Mouse (Mus musculus) embryonic facial prominence, embryonic 12.5 days (tissue): ENCODE measurements at regions not wholly inside any gene's neighbourhood (a gene's known extent, or its start where the extent isn't known, plus 50 kb on each side); places are given as distances from the start of the nearest gene placed in this dataset.

Source experiments
- ATAC-seq: fragments of 200-750 bp; cut with Nextera tagmentation; 2 replicates; pipeline ENCODE4 v1.8.0; 2017; ENCODE audit not compliant: insufficient number of reproducible peaks, insufficient read depth, low FRiP score, low TSS enrichment
- H3K27ac ChIP-seq: fragments of 300-500 bp; sonication (generic); 2 replicates; pipeline ENCODE4 v1.5.1; 2016; ENCODE audit warnings: mild to moderate bottlenecking
- H3K27me3 ChIP-seq: fragments of 300-500 bp; sonication (generic); 2 replicates; pipeline ENCODE4 v1.6.1; 2016; ENCODE audit warnings: mild to moderate bottlenecking, moderate library complexity
- H3K36me3 ChIP-seq: fragments of 300-500 bp; sonication (generic); 2 replicates; pipeline ENCODE4 v1.6.1; 2016; ENCODE audit warnings: mild to moderate bottlenecking
- H3K4me1 ChIP-seq: fragments of 300-500 bp; sonication (generic); 2 replicates; pipeline ENCODE4 v1.6.1; 2016
- H3K4me2 ChIP-seq: fragments of 300-500 bp; sonication (generic); replicated peaks from 2 replicates; pipeline ENCODE4 v1.6.1; 2016; ENCODE audit warnings: mild to moderate bottlenecking, moderate library complexity
- H3K4me3 ChIP-seq: fragments of 300-500 bp; sonication (generic); 2 replicates; pipeline ENCODE4 v1.5.1; 2016; ENCODE audit warnings: mild to moderate bottlenecking
- H3K9ac ChIP-seq: fragments of 300-500 bp; sonication (generic); 2 replicates; pipeline ENCODE4 v1.6.1; 2016; ENCODE audit warnings: mild to moderate bottlenecking, moderate library complexity
- H3K9me3 ChIP-seq: fragments of 300-500 bp; sonication (generic); 2 replicates; pipeline ENCODE4 v1.6.1; 2016; ENCODE audit warnings: mild to moderate bottlenecking, moderate library complexity
- WGBS: fragments of 180-500 bp; shearing (Covaris S2); methylation state at CpG from one replicate; pipeline ENCODE4 v1.1.7; 2016; 5-methylcytosine and 5-hydroxymethylcytosine counted together

DNA sequence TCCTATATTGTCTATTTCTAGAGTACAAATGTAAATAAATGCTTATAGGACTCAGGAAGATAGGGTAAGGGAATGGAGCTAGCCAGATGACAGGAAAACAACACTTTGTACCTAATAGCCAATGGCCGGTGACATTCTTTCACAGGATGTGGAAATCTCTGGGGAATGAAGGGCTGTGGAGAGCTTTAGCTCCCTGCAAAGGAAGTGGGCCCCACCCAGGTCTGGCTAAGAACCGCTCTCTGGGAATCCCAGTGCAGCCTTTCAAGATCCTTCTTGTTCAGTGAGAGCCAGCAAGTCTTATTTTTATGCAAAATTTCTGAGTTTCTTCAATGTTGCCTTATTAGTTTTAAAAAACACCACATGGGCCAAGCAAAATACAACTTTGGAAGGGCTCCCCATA is 54.7 kb upstream of the Pappa2 start:
- no peaks in the 10 kb centered on the region for H3K4me1 ChIP-seq
- no peak for ATAC-seq
- H3K4me2 ChIP-seq = no peak overlapping the region
- no peaks in the 10 kb centered on the region for H3K27me3 ChIP-seq
- H3K9me3 ChIP-seq = no peaks in the 10 kb centered on the region
- no peak overlapping the region for H3K4me3 ChIP-seq
- WGBS = 59% methylated on average over 2 of the region's 2 CpGs
- H3K27ac ChIP-seq = no peak overlapping the region
- no peak overlapping the region for H3K9ac ChIP-seq
- H3K36me3 ChIP-seq = no peaks in the 10 kb centered on the region

DNA sequence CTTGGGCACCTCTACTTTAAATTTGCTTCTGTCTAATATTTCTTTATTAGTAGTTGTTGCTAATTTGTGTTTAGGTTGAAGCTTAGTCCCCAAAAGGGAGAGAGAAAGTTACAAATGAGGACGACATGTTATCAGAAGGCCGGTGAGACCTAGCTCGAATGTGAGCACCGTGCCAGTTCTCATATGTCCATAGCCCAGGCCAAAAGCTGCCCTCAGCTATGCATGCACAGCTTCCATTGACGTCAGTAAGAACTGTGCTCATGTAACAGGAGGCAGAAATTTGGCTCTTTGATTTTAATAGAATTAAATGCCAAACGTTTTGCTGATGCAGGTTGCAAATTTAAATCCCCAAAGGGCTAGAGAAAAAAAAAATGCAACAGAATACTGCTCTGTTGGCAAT is 56.1 kb upstream of the Pappa2 start:
- WGBS = 63% methylated on average over 6 of the region's 6 CpGs
- Histone ChIP-seq H3K9me3 (no peaks in the 10 kb centered on the region), H3K4me1 (no peaks in the 10 kb centered on the region), H3K27me3 (no peaks in the 10 kb centered on the region), H3K9ac (no peak overlapping the region), H3K4me2 (no peak overlapping the region), H3K36me3 (no peaks in the 10 kb centered on the region), H3K4me3 (no peak overlapping the region), H3K27ac (no peak overlapping the region)
- ATAC-seq = no peak

DNA sequence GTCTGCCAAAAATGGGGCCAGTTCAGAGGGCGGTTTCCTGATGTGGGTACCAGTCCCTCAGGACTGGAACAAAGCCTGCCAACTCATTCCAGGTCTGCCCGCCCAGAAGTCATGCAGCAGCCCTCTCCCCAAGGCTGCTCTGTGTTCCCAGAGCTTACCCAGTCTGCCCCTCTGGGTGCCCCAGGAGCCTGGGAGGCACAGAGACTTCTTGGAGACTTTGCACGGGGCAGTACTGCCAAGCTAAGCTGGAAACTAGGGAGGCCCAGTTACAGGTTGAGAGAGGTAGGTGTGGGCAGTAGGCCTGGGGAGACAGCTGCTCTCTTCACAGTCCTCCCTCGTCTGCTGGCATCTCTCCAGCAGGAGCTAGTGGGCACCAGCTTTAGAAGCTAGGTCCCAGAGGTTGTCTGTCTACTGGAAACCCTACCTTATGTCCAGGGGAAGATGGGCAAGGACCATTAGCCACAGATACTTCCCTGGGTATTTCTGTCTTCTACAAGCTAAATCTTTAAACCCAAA is 65.6 kb upstream of the Pappa2 start:
- Histone ChIP-seq H3K4me3 (no peak overlapping the region), H3K9ac (no peak overlapping the region), H3K27me3 (no peaks in the 10 kb centered on the region), H3K4me2 (no peak overlapping the region), H3K27ac (no peak overlapping the region), H3K4me1 (no peaks in the 10 kb centered on the region; the same call in 1 of the 2 replicates), H3K36me3 (no peaks in the 10 kb centered on the region), H3K9me3 (no peaks in the 10 kb centered on the region)
- WGBS = 69% methylated on average over 4 of the region's 4 CpGs
- ATAC-seq = no peak

DNA sequence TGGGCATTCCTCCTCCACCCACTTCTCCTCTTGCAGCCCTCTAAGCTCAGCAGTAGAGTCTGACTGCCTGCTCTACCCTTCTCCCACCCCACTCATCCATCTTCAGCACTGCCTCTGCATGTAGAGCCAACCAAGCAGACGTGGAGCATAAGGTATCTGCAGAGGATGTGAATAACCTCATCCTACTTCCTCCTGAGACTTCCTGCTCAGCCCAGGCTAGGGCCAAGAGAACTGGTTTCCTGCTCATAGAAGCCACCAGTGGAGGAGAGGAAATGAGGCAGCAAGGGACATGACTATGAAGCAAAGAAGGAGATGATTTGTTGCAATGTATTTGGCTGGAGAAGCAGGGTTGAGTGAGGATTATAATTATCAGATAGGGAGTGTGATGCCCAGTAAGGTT is 84.7 kb upstream of the Pappa2 start:
- no peak for ATAC-seq
- WGBS = 52% methylated on average over 1 of the region's 1 CpGs
- H3K4me2 ChIP-seq = no peak overlapping the region
- no peak overlapping the region for H3K4me3 ChIP-seq
- no peaks in the 10 kb centered on the region for H3K36me3 ChIP-seq
- H3K9ac ChIP-seq = no peak overlapping the region
- H3K27ac ChIP-seq = no peak overlapping the region
- H3K9me3 ChIP-seq = no peaks in the 10 kb centered on the region
- H3K4me1 ChIP-seq = no peaks in the 10 kb centered on the region
- no peaks in the 10 kb centered on the region for H3K27me3 ChIP-seq

DNA sequence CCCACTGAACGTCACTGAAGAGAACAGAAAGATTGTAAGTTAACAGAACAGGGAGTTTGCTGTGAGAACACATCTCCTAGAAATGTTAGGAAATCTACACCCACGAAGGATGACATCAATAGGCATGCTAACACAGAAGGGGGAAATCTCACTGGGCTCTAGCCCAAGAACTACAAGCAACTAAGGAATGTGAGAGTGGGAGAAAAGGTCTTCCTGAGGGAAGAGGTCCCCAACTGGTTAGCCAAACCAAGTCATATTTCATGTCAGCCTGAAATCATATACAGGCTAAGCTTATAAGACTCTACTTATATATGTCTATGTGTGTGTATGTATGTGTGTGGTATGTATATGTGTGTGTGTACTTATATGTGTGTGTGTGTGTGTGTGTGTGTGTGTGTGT is 118.9 kb upstream of the Pappa2 start:
- WGBS = 78% methylated on average over 2 of the region's 2 CpGs
- Histone ChIP-seq H3K4me2 (no peak overlapping the region), H3K9me3 (no peaks in the 10 kb centered on the region), H3K27ac (no peak overlapping the region), H3K4me3 (no peak overlapping the region), H3K27me3 (no peaks in the 10 kb centered on the region), H3K36me3 (no peaks in the 10 kb centered on the region), H3K9ac (no peak overlapping the region), H3K4me1 (no peaks in the 10 kb centered on the region)
- no peak for ATAC-seq

DNA sequence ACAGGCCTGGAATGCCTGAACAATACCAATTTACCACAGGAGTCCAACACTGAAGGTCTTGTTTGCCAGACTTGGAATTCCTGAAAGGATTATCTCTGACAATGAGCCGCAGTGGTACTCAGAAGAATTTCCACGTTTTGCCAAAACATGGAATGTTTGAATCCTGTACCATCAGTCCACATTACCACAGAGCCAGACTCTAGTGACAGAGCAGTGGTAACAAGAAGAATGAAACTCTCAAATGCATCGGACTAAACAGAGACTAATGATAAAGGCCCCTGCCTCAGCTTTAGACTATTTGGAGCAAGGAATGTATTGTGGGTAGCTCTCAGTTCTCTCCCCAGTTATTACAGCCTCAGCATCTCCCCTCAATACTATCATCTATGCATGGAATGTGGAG is 109.9 kb upstream of the Cop1 start:
- no peaks in the 10 kb centered on the region for H3K9me3 ChIP-seq
- H3K27ac ChIP-seq = no peak overlapping the region
- no peak for ATAC-seq
- no peak overlapping the region for H3K4me3 ChIP-seq
- H3K36me3 ChIP-seq = no peaks in the 10 kb centered on the region
- no peaks in the 10 kb centered on the region for H3K4me1 ChIP-seq
- WGBS = 61% methylated on average over 3 of the region's 3 CpGs
- H3K27me3 ChIP-seq = no peaks in the 10 kb centered on the region
- H3K4me2 ChIP-seq = no peak overlapping the region
- H3K9ac ChIP-seq = no peak overlapping the region

DNA sequence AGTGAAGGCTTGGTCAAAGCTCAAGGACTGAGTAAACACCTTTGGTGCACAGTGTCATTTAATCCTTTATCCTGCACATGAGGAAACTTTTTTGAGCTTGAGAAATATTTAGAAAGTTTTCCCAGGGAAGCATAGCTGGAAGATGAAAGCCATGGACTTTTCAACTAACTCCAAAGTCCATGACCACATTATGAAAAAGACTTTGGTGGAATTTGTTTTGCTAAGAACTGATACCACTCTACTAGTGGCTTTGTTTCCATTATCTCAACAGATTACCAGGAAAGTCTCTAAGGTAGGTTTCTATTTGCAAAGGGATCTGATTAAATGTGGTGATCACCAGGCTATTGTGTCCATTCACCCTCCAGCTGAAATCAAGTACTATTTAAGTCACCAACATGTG is 107.2 kb upstream of the Cop1 start:
- Histone ChIP-seq H3K36me3 (no peaks in the 10 kb centered on the region), H3K27me3 (no peaks in the 10 kb centered on the region), H3K4me1 (no peaks in the 10 kb centered on the region), H3K9me3 (no peaks in the 10 kb centered on the region), H3K4me2 (no peak overlapping the region), H3K9ac (no peak overlapping the region), H3K27ac (no peak overlapping the region), H3K4me3 (no peak overlapping the region)
- no peak for ATAC-seq

DNA sequence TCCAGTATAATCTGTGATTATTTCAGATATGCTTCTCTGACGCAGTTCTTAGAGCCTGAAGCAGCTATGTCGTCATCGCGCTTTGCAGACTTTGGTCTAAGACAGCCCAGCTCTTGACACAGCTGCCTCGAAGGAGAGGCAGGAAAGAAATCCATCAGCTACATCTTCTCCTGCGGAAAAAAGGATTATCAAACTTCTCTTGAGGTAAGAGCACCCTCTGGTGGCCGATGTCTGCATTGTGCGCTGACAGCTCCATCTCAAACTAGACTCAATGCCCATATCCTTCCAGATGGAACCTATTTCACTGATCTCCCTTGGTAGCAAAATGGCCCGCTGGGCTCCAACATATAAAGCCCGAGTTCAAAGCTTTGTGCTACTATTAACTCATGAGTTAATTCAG is 96.8 kb upstream of the Cop1 start:
- H3K9ac ChIP-seq = no peak overlapping the region
- no peak for ATAC-seq

DNA sequence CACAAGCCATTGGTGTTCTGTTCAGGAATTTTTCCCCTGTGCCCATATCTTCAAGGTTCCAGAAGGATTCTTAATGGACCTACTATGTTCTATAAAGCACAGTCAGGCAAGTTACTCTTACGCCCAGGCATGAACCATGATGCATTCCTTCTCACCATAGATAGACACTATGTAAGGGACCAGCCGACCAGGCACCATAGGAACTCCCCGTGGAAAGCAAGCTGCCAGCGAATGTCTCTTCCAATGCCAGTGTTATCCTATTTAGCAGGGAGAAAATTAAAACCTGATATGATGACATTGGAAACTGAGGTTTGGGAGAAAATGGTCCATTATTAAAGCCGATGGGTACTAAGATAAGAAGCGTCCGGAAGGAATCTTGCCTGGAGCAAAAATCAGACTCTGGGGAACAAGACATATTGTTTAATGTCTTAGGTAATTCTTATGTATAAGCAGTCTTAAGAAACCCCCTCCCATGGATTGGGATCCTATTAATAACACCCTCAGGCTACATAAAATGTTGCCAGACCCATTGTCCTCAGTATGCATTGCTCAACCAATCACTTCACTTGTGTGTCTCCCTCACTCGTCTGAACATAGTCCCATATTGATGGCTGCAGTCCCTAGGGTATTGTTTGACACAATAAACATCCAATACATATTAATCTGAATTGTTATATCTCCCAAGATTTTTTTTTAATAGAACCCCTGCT is 84.2 kb upstream of the Cop1 start:
- ATAC-seq = no peak
- H3K4me3 ChIP-seq = no peak overlapping the region
- no peaks in the 10 kb centered on the region for H3K4me1 ChIP-seq
- no peak overlapping the region for H3K9ac ChIP-seq
- no peak overlapping the region for H3K27ac ChIP-seq
- no peaks in the 10 kb centered on the region for H3K9me3 ChIP-seq
- H3K4me2 ChIP-seq = no peak overlapping the region
- no peaks in the 10 kb centered on the region for H3K36me3 ChIP-seq
- 79% methylated on average over 8 of the region's 8 CpGs for WGBS
- no peaks in the 10 kb centered on the region for H3K27me3 ChIP-seq

More for the DNA sequence above, 96.8 kb upstream of the Cop1 start:
- Histone ChIP-seq H3K4me1 (no peaks in the 10 kb centered on the region), H3K9me3 (no peaks in the 10 kb centered on the region), H3K4me3 (no peak overlapping the region), H3K27me3 (no peaks in the 10 kb centered on the region), H3K36me3 (no peaks in the 10 kb centered on the region), H3K27ac (no peak overlapping the region), H3K4me2 (peak overlapping the region; percentile 12; the same call in 1 of the 2 replicates)
- 8% methylated on average over 10 of the region's 10 CpGs for WGBS

DNA sequence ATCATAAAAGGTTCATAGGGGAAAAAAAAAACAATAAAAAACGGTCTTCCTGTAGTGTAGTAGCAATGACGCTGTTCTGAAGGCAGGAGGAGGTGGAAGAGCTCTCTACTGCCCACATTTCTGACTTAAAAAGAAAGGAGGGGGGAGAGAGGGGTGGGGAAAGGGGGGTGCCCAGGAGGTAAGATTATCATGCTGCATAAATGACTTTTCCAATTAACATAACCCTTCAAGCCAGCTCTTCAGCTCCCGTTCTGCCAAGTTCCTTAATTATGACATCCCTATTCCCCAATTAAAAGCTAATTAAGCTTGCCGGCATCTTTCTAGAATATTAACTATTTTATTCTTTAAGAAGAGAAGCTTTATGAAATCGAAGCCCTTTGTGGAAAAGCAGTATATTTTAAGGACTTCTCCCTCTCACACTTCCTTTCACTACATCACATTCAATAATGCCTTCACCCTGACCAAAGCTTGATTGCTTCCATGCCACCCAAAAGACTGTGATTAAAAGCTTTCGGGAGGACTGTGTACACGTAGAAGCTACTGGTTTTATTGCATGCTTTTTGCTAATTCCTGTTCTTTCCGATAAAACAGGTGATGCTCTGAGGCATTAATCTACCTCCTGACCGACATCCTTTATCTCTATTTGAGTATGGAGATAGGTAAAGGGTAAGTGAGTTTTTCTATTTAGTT is 83.5 kb upstream of the Cop1 start:
- Histone ChIP-seq H3K4me2 (no peak overlapping the region), H3K4me1 (no peaks in the 10 kb centered on the region), H3K27ac (no peak overlapping the region), H3K36me3 (no peaks in the 10 kb centered on the region), H3K4me3 (no peak overlapping the region), H3K27me3 (no peaks in the 10 kb centered on the region; the same call in 1 of the 2 replicates), H3K9ac (no peak overlapping the region), H3K9me3 (no peaks in the 10 kb centered on the region)
- ATAC-seq = no peak
- 70% methylated on average over 9 of the region's 9 CpGs for WGBS

DNA sequence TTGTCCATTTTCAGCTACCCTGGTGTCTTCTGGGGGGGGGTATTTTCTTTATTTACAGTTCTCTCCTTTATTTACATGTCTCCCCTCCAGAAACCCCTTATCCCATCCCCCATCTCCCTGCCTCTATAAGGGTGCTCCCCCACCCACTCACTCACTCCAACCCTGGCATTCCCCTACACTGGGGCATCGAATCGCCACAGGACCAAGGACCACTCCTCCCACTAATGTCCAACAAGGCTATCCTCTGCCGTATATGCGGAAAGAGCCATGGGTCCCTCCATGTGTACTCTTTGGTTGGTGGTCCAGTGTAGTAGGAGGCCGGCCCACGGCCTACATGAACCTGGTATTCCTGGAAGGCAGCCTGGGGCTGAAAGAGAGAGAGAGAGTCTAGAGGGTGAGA is 82.9 kb upstream of the Cop1 start:
- Histone ChIP-seq H3K4me3 (no peak overlapping the region), H3K9ac (no peak overlapping the region), H3K36me3 (no peaks in the 10 kb centered on the region), H3K4me2 (no peak overlapping the region), H3K9me3 (no peaks in the 10 kb centered on the region), H3K27ac (no peak overlapping the region), H3K4me1 (no peaks in the 10 kb centered on the region), H3K27me3 (no peaks in the 10 kb centered on the region; the same call in 1 of the 2 replicates)
- 82% methylated on average over 6 of the region's 6 CpGs for WGBS
- ATAC-seq = no peak

DNA sequence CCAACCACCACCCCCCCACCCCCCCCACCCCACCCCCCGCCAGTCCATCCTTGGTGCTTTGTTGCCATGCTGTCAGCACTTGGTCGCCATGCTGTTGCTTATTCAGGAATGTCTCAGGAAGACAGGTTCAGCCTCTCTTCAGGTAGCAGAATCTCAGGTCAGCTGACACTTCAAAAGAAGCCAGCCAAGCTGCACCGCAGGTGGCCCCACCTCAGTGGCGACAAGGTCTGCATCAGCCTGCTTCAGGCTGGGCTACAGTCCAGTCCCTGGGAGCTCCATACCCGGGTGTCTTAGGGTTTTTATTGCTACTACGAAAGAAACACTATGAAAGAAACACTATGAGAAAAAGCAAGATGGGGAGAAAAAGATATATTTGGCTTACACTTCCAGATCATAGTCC is 82.4 kb upstream of the Cop1 start:
- 51% methylated on average over 5 of the region's 6 CpGs for WGBS
- Histone ChIP-seq H3K9me3 (no peaks in the 10 kb centered on the region), H3K9ac (no peak overlapping the region), H3K27ac (no peak overlapping the region), H3K27me3 (no peaks in the 10 kb centered on the region; the same call in 1 of the 2 replicates), H3K4me1 (no peaks in the 10 kb centered on the region), H3K36me3 (no peaks in the 10 kb centered on the region), H3K4me2 (no peak overlapping the region), H3K4me3 (no peak overlapping the region)
- no peak for ATAC-seq
